ENCODE assay signal across 8 mouse cellular contexts in the genomic region with DNA sequence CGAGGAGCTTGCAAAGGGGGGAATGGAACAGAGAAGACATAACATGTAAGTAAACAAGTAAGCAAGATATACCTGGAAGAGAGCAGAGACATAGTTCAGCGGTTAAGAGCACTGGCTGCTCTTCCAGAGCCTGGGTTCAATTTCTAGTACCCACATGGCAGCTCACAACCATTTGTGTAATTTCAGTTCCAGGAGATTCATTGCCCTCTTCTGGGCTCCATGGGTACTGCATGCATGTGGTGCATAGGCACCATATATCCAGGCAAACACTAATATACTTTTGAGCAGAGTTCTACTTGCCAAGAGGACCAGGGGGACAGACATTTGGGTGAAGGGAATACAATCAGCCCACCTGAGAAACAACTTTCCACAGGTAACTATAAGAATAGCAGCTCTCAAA. TPM values are rescaled to one million over a fixed set of nuclear protein-coding genes. Genes with fewer than 3 reads are reported as not detected.
A peak's percentile ranks its signal among the peaks of the same experiment; 100 is the strongest.
DNase-seq lines count a peak whose midpoint lies in the region; ATAC-seq lines count a peak whose summit lies in the region.

No protein-coding gene starts in this region.

- H3K36me3 ChIP-seq in forebrain, embryonic 10.5 days (replicated peaks) = peaks cover 45% of the 10 kb centered on the region
- peaks cover 13% of the 10 kb centered on the region for H3K36me3 ChIP-seq in forebrain, embryonic 16.5 days (ENCODE audit: control insufficient read depth, insufficient read depth)
- peaks cover 24% of the 10 kb centered on the region for H3K36me3 ChIP-seq in midbrain, embryonic 14.5 days (ENCODE audit: control insufficient read depth, insufficient read depth, low read length)
- H3K36me3 ChIP-seq in midbrain, embryonic 15.5 days (replicated peaks) = no peaks in the 10 kb centered on the region

- no peaks in the 10 kb centered on the region for H3K9me3 ChIP-seq in forebrain, embryonic 10.5 days
- no peaks in the 10 kb centered on the region for H3K9me3 ChIP-seq in forebrain, embryonic 16.5 days (ENCODE audit: control insufficient read depth, low read length)
- no peaks in the 10 kb centered on the region for H3K9me3 ChIP-seq in midbrain, embryonic 14.5 days (ENCODE audit: control insufficient read depth, low read length)
- no peaks in the 10 kb centered on the region for H3K9me3 ChIP-seq in midbrain, embryonic 15.5 days

- peaks cover 6% of the 10 kb centered on the region for H3K4me1 ChIP-seq in forebrain, embryonic 10.5 days
- no peaks in the 10 kb centered on the region; the same call in 1 of the 2 replicates for H3K4me1 ChIP-seq in forebrain, embryonic 16.5 days (replicated peaks; ENCODE audit: control insufficient read depth, insufficient read depth, low read length)
- H3K4me1 ChIP-seq in midbrain, embryonic 14.5 days (ENCODE audit: control insufficient read depth, insufficient read depth, low read length) = no peaks in the 10 kb centered on the region
- H3K4me1 ChIP-seq in midbrain, embryonic 15.5 days = no peaks in the 10 kb centered on the region

- no peak overlapping the region for H3K27ac ChIP-seq in forebrain, embryonic 10.5 days
- no peak overlapping the region for H3K27ac ChIP-seq in forebrain, embryonic 16.5 days (ENCODE audit: low read length)
- H3K27ac ChIP-seq in midbrain, embryonic 14.5 days (replicated peaks; ENCODE audit: low read depth, low read length) = no peak overlapping the region
- no peak overlapping the region for H3K27ac ChIP-seq in midbrain, embryonic 15.5 days

- peak; percentile 61 for DNase-seq in forebrain, embryonic 10.5 days (ENCODE audit: extremely low spot score, low spot score)
- peak; percentile 60 for DNase-seq in midbrain, embryonic 14.5 days
- DNase-seq in c-Kit-positive CD71-negative TER-119-negative erythroid progenitor cells, embryonic 14.5 days (ENCODE audit: low read depth) = peak; percentile 70
- peak; percentile 72 for DNase-seq in kidney, postnatal 10 days
- peak; percentile 46 to 65 for DNase-seq in natural killer cell, adult 2 months (ENCODE audit: low spot score in 2 of 2)
- DNase-seq in right cerebral cortex, postnatal 36 days (ENCODE audit: low spot score in 2 of 2) = no peak

- H3K9ac ChIP-seq in forebrain, embryonic 16.5 days (replicated peaks; ENCODE audit: low read depth, low read length) = no peak overlapping the region
- no peak overlapping the region for H3K9ac ChIP-seq in midbrain, embryonic 14.5 days (replicated peaks; ENCODE audit: low read length)
- H3K9ac ChIP-seq in midbrain, embryonic 15.5 days = no peak overlapping the region

- H3K4me3 ChIP-seq in forebrain, embryonic 10.5 days = no peak overlapping the region
- no peak overlapping the region for H3K4me3 ChIP-seq in forebrain, embryonic 16.5 days (replicated peaks; ENCODE audit: low read length)
- no peak overlapping the region for H3K4me3 ChIP-seq in midbrain, embryonic 14.5 days (replicated peaks; ENCODE audit: low read depth, low read length)
- no peak overlapping the region for H3K4me3 ChIP-seq in midbrain, embryonic 15.5 days

- H3K4me2 ChIP-seq in forebrain, embryonic 16.5 days (ENCODE audit: low read length) = no peak overlapping the region
- H3K4me2 ChIP-seq in midbrain, embryonic 14.5 days (ENCODE audit: low read length) = no peak overlapping the region
- no peak overlapping the region for H3K4me2 ChIP-seq in midbrain, embryonic 15.5 days

- no peak for ATAC-seq in forebrain, embryonic 16.5 days
- no peak for ATAC-seq in midbrain, embryonic 14.5 days (ENCODE audit: low FRiP score, low TSS enrichment)
- no peak for ATAC-seq in midbrain, embryonic 15.5 days (replicated peaks)

- whole genome bisulfite sequencing in forebrain, embryonic 10.5 days = 88% methylated on average over 2 of the region's 2 CpGs
- 92% methylated on average over 2 of the region's 2 CpGs for WGBS in forebrain, embryonic 16.5 days
- 93% methylated on average over 2 of the region's 2 CpGs for WGBS in midbrain, embryonic 14.5 days
- 93% methylated on average over 2 of the region's 2 CpGs for WGBS in midbrain, embryonic 15.5 days

- no peaks in the 10 kb centered on the region for H3K27me3 ChIP-seq in forebrain, embryonic 10.5 days (ENCODE audit: poor library complexity, severe bottlenecking)
- no peaks in the 10 kb centered on the region for H3K27me3 ChIP-seq in forebrain, embryonic 16.5 days (replicated peaks; ENCODE audit: control insufficient read depth, insufficient read depth, low read length)
- no peaks in the 10 kb centered on the region for H3K27me3 ChIP-seq in midbrain, embryonic 14.5 days (ENCODE audit: control insufficient read depth, insufficient read depth, low read length)
- H3K27me3 ChIP-seq in midbrain, embryonic 15.5 days (replicated peaks) = no peaks in the 10 kb centered on the region

RNA-seq across cellular contexts. Expression of gene Gfod2, which starts 29.8 kb away (rescaled TPM):
- 32.7 and 38.3 TPM in 2 replicates for polyA plus RNA-seq in forebrain, embryonic 10.5 days (2016; fragmentation: Nextera tagmentation; extraction: Ambion mirVana)
- polyA plus RNA-seq in forebrain, embryonic 16.5 days (2015; fragmentation: Nextera tagmentation; extraction: Ambion mirVana) = 74.2 and 83.3 TPM in 2 replicates
- polyA plus RNA-seq in midbrain, embryonic 14.5 days (2014; fragmentation: Nextera tagmentation; extraction: Ambion mirVana) = 75.4 and 77.8 TPM in 2 replicates
- 90.3 and 100 TPM in 2 replicates for polyA plus RNA-seq in midbrain, embryonic 15.5 days (2015; fragmentation: Nextera tagmentation; extraction: Ambion mirVana)

RNA-seq across cellular contexts. Expression of gene Ranbp10, which starts 38.9 kb away (rescaled TPM):
- polyA plus RNA-seq in forebrain, embryonic 10.5 days (2016; fragmentation: Nextera tagmentation; extraction: Ambion mirVana) = 9.5 and 11.1 TPM in 2 replicates
- polyA plus RNA-seq in forebrain, embryonic 16.5 days (2015; fragmentation: Nextera tagmentation; extraction: Ambion mirVana) = 11.3 and 13.1 TPM in 2 replicates
- 12.3 and 12.5 TPM in 2 replicates for polyA plus RNA-seq in midbrain, embryonic 14.5 days (2014; fragmentation: Nextera tagmentation; extraction: Ambion mirVana)
- 11.8 and 13.6 TPM in 2 replicates for polyA plus RNA-seq in midbrain, embryonic 15.5 days (2015; fragmentation: Nextera tagmentation; extraction: Ambion mirVana)

RNA-seq across cellular contexts. Expression of gene Tsnaxip1, which starts 39.3 kb away (rescaled TPM):
- 0.06 and 0.07 TPM in 2 replicates for polyA plus RNA-seq in forebrain, embryonic 10.5 days (2016; fragmentation: Nextera tagmentation; extraction: Ambion mirVana)
- 0.67 and 0.93 TPM in 2 replicates for polyA plus RNA-seq in forebrain, embryonic 16.5 days (2015; fragmentation: Nextera tagmentation; extraction: Ambion mirVana)
- polyA plus RNA-seq in midbrain, embryonic 14.5 days (2014; fragmentation: Nextera tagmentation; extraction: Ambion mirVana) = 0.24 and 0.32 TPM in 2 replicates
- polyA plus RNA-seq in midbrain, embryonic 15.5 days (2015; fragmentation: Nextera tagmentation; extraction: Ambion mirVana) = 0.64 and 1.0 TPM in 2 replicates

Comparison
In these comparisons a context has a peak if more than half of its experiments do, and no peak if none do; other contexts are left out.
1. DNase-seq: peak in forebrain, embryonic 10.5 days (single experiment), midbrain, embryonic 14.5 days (single experiment), c-Kit-positive CD71-negative TER-119-negative erythroid progenitor cells, embryonic 14.5 days (single experiment), kidney, postnatal 10 days (single experiment) and natural killer cell, adult 2 months (2 of 2); none in right cerebral cortex, postnatal 36 days (0 of 2).